Mouse (Mus musculus): ENCODE results near the gene Naa10.

- no peak for TF ChIP-seq POLR2A (IDR thresholded peaks at IDR 0.05; ENCODE audit: insufficient read depth, low read depth, low read length)
- TF ChIP-seq CTCF (IDR thresholded peaks at IDR 0.05) = no peak
Observed at GRCm38 (mm10) chrX:73921285-73921822, 390 bp downstream of the Naa10 start.
